Mouse (Mus musculus) intestine, embryonic 14.5 days (tissue): ENCODE results near the gene Cd300lb. TPM values are rescaled to one million over a fixed set of nuclear protein-coding genes. Genes with fewer than 3 reads are reported as not detected.
"Not testable (repeated sequence)": the region's sequence is repeated elsewhere in the genome, so short reads cannot be mapped to it uniquely, and the experiment has no call there.

ENCODE experiments used
- ATAC-seq: fragments of 200-750 bp; cut with Nextera tagmentation; replicated peaks from 2 replicates; pipeline ENCODE4 v1.8.0; 2017; ENCODE audit warnings: low read depth, moderate number of reproducible peaks, moderate TSS enrichment, moderate library complexity; ENCODE audit not compliant: low FRiP score, low TSS enrichment
- DNase-seq: peaks from one replicate; pipeline ENCODE4 v3.0.0-alpha.2; 2018; ENCODE audit warnings: low spot score
- H3K27ac ChIP-seq: fragments of 300-500 bp; sonication (generic); 2 replicates; pipeline ENCODE4 v1.5.1; 2014; ENCODE audit warnings: low read depth, mild to moderate bottlenecking, control low read depth
- H3K27me3 ChIP-seq: fragments of 300-500 bp; sonication (generic); replicated peaks from 2 replicates; pipeline ENCODE4 v1.6.1; 2014; ENCODE audit warnings: low read length, control low read depth; ENCODE audit not compliant: control insufficient read depth, insufficient read depth
- H3K36me3 ChIP-seq: fragments of 300-500 bp; sonication (generic); 2 replicates; pipeline ENCODE4 v1.6.1; 2014; ENCODE audit warnings: low read length, control low read depth; ENCODE audit not compliant: control insufficient read depth, insufficient read depth
- H3K4me1 ChIP-seq: fragments of 300-500 bp; sonication (generic); replicated peaks from 2 replicates; pipeline ENCODE4 v1.6.1; 2014; ENCODE audit warnings: low read length, control low read depth, mixed read lengths; ENCODE audit not compliant: control insufficient read depth, insufficient read depth
- H3K4me2 ChIP-seq: fragments of 300-500 bp; sonication (generic); 2 replicates; pipeline ENCODE4 v1.6.1; 2014; ENCODE audit warnings: low read length
- H3K4me3 ChIP-seq: fragments of 300-500 bp; sonication (generic); 2 replicates; pipeline ENCODE4 v1.5.1; 2014; ENCODE audit warnings: low read depth, low read length, control low read depth, mixed read lengths
- H3K9ac ChIP-seq: fragments of 300-500 bp; sonication (generic); 2 replicates; pipeline ENCODE4 v1.6.1; 2014; ENCODE audit warnings: mild to moderate bottlenecking, low read length
- H3K9me3 ChIP-seq: fragments of 300-500 bp; sonication (generic); 2 replicates; pipeline ENCODE4 v1.6.1; 2016; ENCODE audit warnings: low read length, control low read depth; ENCODE audit not compliant: control insufficient read depth
- WGBS: fragments of 180-500 bp; shearing (Covaris S2); extraction: QIAGEN DNeasy Blood & Tissue Kit; methylation state at CpG from one replicate; pipeline ENCODE4 v1.1.7; 2014; 5-methylcytosine and 5-hydroxymethylcytosine counted together
- polyA plus RNA-seq: library from polyadenylated mRNA; unstranded; fragments of >200 nt; fragmentation: Nextera tagmentation; extraction: Ambion mirVana; gene quantifications from 2 replicates; pipeline ENCODE4 v1.2.1, GENCODE M21; 2014

The Cd300lb gene
- polyA plus RNA-seq, 1 experiment from 2014 or later: 0.20 TPM

DNA sequence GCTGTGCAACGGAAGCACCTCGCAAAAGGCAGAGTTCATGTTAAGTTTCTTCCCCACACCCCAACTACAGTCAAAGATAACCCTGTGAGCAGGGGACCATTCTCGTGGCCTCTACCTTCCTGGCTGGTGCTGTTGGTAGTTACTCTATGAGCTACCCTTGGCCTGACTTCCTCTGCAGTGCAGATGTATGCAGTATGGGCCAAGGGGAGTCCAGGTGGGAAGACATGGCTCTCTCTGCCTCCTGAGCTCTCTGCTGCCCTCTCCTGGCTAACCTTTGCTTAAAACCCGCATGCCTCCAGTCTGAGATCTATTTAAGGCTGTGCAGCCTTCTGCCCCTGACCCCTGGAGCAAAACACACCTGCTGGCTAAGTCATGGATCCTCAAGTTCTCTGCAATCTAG, 10.2 kb downstream of the Cd300lb start:
- Histone ChIP-seq H3K9me3 (0 out of 2 replicates have a peak, but pooled peaks cover 4% of the 10 kb centered on the region), H3K9ac (no peak overlapping the region), H3K4me1 (no peaks in the 10 kb centered on the region), H3K27me3 (no peaks in the 10 kb centered on the region), H3K4me2 (no peak overlapping the region), H3K4me3 (no peak overlapping the region), H3K36me3 (no peaks in the 10 kb centered on the region), H3K27ac (no peak overlapping the region)
- ATAC-seq: no peak
- 77% methylated on average over 4 of the region's 4 CpGs for WGBS
- DNase-seq: no peak

DNA sequence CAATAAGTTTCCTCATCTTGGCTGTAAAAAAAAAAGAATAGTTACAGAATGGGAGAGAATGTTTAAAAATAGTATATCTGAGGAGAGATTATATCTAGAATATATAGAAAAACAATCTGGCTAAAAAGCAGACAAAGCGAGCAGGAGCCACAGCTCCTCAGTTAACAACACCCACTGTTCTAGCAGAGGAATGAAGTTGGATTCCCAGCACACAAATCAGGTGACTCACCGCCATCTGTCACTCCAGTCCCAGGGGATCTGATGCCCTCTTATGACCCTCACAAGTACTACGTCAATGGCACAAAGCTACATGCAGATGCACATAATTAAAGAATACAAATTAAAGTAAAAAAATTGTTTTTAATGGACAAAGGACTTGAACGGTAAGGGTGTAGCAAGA, 11.7 kb downstream of the Cd300lb start:
- H3K27me3 ChIP-seq: no peaks in the 10 kb centered on the region
- H3K4me2 ChIP-seq: no peak overlapping the region

DNA sequence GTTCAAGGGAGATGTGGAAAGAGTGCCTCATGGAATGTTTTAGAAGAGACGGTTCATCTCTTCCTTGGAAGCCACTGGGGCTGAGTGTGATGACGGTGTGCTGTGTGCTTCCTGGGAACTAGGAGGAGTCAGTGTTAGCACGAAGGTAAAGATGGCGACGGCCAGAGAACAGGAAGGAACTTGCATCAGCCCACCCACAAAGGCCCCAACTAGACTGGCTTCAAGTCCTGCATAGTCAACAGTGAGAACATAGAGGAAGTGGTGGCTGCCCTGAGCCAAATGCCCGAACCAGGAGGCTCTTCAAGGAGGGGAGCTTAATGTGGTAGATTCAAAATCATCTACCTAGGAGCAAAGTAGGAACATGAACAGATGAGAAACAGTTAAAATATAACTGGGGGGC, 17.1 kb downstream of the Cd300lb start:
- DNase-seq (no peak), ATAC-seq (no peak)
- Histone ChIP-seq H3K4me1 (no peaks in the 10 kb centered on the region), H3K27me3 (no peaks in the 10 kb centered on the region), H3K9ac (no peak overlapping the region), H3K4me3 (no peak overlapping the region), H3K9me3 (no peaks in the 10 kb centered on the region), H3K27ac (no peak overlapping the region), H3K4me2 (no peak overlapping the region), H3K36me3 (no peaks in the 10 kb centered on the region)
- WGBS: 75% methylated on average over 6 of the region's 6 CpGs

More for the DNA sequence above, 11.7 kb downstream of the Cd300lb start:
- H3K4me1 ChIP-seq: no peaks in the 10 kb centered on the region
- H3K4me3 ChIP-seq: no peak overlapping the region
- no peak overlapping the region for H3K27ac ChIP-seq
- DNase-seq: no peak
- WGBS: 80% methylated on average over 4 of the region's 4 CpGs
- H3K36me3 ChIP-seq: no peaks in the 10 kb centered on the region
- 0 out of 2 replicates have a peak, but pooled peaks cover 4% of the 10 kb centered on the region for H3K9me3 ChIP-seq
- no peak for ATAC-seq
- no peak overlapping the region for H3K9ac ChIP-seq

GRCm38 (mm10) chr11:114914978-114915377, 19.2 kb downstream of the Cd300lb start:
- ATAC-seq (no peak), DNase-seq (no peak)
- WGBS: 29% methylated on average over 7 of the region's 7 CpGs

DNA sequence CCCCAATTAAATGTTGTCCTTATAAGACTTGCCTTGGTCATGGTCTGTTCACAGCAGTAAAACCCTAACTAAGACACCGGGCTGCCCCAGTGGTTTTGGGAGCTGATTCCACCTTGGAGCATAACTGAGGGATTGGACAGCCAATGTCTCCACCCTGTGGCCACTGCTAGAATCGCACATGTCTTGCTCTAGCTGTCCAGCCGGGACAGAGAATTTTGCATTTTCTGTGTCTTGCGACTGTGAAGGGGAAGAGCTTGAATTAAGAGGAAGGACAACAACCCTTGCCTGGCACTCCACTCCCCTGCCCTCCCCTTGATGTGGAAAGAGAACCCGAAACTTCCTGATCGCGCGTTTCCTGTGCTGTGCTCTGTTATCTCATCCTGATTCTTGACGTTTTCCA, 21.3 kb downstream of the Cd300lb start:
- Histone ChIP-seq H3K4me2 (no peak overlapping the region), H3K4me3 (no peak overlapping the region), H3K4me1 (no peaks in the 10 kb centered on the region), H3K9ac (no peak overlapping the region), H3K27me3 (no peaks in the 10 kb centered on the region), H3K36me3 (no peaks in the 10 kb centered on the region), H3K27ac (no peak overlapping the region), H3K9me3 (no peaks in the 10 kb centered on the region)
- ATAC-seq: 0 out of 2 replicates have a peak, but pooled peaks have one; percentile 43
- 12% methylated on average over 9 of the region's 9 CpGs for WGBS
- peak; percentile 92 for DNase-seq

More at GRCm38 (mm10) chr11:114914978-114915377, 19.2 kb downstream of the Cd300lb start:
- no peak overlapping the region for H3K9ac ChIP-seq
- no peaks in the 10 kb centered on the region for H3K27me3 ChIP-seq
- H3K4me3 ChIP-seq: no peak overlapping the region
- no peak overlapping the region for H3K27ac ChIP-seq
- no peaks in the 10 kb centered on the region for H3K9me3 ChIP-seq
- no peak overlapping the region for H3K4me2 ChIP-seq
- H3K4me1 ChIP-seq: no peaks in the 10 kb centered on the region
- no peaks in the 10 kb centered on the region for H3K36me3 ChIP-seq

- H3K4me3 ChIP-seq, H3K9me3 ChIP-seq, H3K4me1 ChIP-seq, H3K36me3 ChIP-seq, H3K27me3 ChIP-seq, H3K4me2 ChIP-seq, H3K9ac ChIP-seq, H3K27ac ChIP-seq, ATAC-seq, DNase-seq: not testable (repeated sequence)
- WGBS: 44% methylated on average over 3 of the region's 3 CpGs
Observed at GRCm38 (mm10) chr11:114909538-114909937, 24.6 kb downstream of the Cd300lb start.

DNA sequence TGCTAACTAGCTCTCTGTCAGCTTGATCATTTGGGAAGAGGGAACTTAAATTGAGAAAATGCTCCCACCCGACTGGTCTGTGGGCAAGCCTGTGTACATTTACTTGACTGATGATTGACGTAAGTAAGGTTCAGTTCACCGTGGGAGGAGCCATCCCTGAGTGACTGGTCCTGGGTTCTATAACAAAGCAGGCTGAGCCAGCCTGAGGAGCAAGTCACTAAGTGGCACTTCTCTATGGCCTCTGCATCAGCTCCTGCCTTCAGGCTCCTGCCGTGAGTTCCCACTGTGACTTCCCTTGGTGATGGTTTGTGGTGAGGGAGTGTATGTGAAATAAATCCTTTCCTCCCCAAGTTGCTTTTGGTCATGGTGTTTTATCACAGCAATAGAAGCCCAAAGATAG, 26.1 kb downstream of the Cd300lb start:
- H3K9me3 ChIP-seq: no peaks in the 10 kb centered on the region
- no peak overlapping the region for H3K27ac ChIP-seq
- H3K27me3 ChIP-seq: no peaks in the 10 kb centered on the region
- no peak overlapping the region for H3K9ac ChIP-seq
- H3K4me1 ChIP-seq: no peaks in the 10 kb centered on the region
- no peak overlapping the region for H3K4me3 ChIP-seq
- no peak for DNase-seq
- H3K36me3 ChIP-seq: no peaks in the 10 kb centered on the region
- 54% methylated on average over 4 of the region's 4 CpGs for WGBS
- no peak overlapping the region for H3K4me2 ChIP-seq
- no peak for ATAC-seq

DNA sequence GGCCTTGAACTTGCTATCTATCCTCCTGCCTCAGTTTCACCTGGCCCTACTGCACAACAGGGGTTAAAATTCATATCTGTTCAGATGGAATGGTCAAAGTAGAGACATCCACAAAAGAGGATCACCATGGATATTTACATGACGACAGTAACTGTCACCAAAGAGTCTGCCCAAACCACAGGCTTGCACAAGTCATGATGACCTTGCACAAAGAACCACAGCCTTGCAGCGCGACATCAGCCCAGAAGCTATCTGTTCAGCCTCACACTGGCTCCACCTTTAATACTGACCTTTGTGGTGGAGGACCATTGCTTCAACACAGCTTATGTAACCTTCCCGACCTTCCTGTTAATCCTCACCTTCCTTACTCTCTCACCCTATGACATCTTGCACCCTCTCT, 26.6 kb downstream of the Cd300lb start:
- Histone ChIP-seq H3K4me1 (no peaks in the 10 kb centered on the region), H3K9me3 (no peaks in the 10 kb centered on the region), H3K27ac (no peak overlapping the region), H3K9ac (no peak overlapping the region), H3K4me3 (no peak overlapping the region), H3K36me3 (no peaks in the 10 kb centered on the region), H3K27me3 (no peaks in the 10 kb centered on the region), H3K4me2 (no peak overlapping the region)
- ATAC-seq: no peak
- DNase-seq: no peak
- 79% methylated on average over 4 of the region's 4 CpGs for WGBS

- no peak overlapping the region for H3K9ac ChIP-seq
- no peak overlapping the region for H3K4me2 ChIP-seq
- ATAC-seq: no peak
- H3K36me3 ChIP-seq: no peaks in the 10 kb centered on the region
- no peaks in the 10 kb centered on the region for H3K4me1 ChIP-seq
- no peaks in the 10 kb centered on the region for H3K9me3 ChIP-seq
- WGBS: 92% methylated on average over 4 of the region's 4 CpGs
- no peak overlapping the region for H3K27ac ChIP-seq
- no peak for DNase-seq
- H3K4me3 ChIP-seq: no peak overlapping the region
- H3K27me3 ChIP-seq: no peaks in the 10 kb centered on the region
Observed at GRCm38 (mm10) chr11:114903224-114903623, 31.0 kb downstream of the Cd300lb start.
